Mouse (Mus musculus): ENCODE measurements at regions not wholly inside any gene's neighbourhood (a gene's known extent, or its start where the extent isn't known, plus 50 kb on each side); places are given as distances from the start of the nearest gene placed in this dataset.
A peak's percentile ranks its signal among the peaks of the same experiment; 100 is the strongest.

GRCm38 (mm10) chr1:137643508-137643907, 532.0 kb downstream of the Ptprc start:
- no peak for DNase-seq (ENCODE audit: low spot score in 2 of 2)

GRCm38 (mm10) chr1:137640848-137641247, 534.7 kb downstream of the Ptprc start:
- no peak for DNase-seq (ENCODE audit: low spot score in 2 of 2)

GRCm38 (mm10) chr1:137636947-137637346, 538.6 kb downstream of the Ptprc start:
- no peak for DNase-seq (ENCODE audit: low spot score in 2 of 2)

GRCm38 (mm10) chr1:137636321-137636944, 539.1 kb downstream of the Ptprc start:
- no peak for DNase-seq (ENCODE audit: low spot score in 2 of 2)

GRCm38 (mm10) chr1:137635781-137636180, 539.7 kb downstream of the Ptprc start:
- DNase-seq (ENCODE audit: low spot score in 2 of 2): no peak

GRCm38 (mm10) chr1:137631546-137631945, 544.0 kb downstream of the Ptprc start:
- DNase-seq (ENCODE audit: low spot score in 2 of 2): no peak

- no peak for DNase-seq (ENCODE audit: low spot score in 2 of 2)
Measured at GRCm38 (mm10) chr1:137620672-137621071, 554.8 kb downstream of the Ptprc start.

- peak; percentile 18 to 24 for DNase-seq (ENCODE audit: low spot score in 2 of 2)
Measured at GRCm38 (mm10) chr1:137618231-137618630, 557.3 kb downstream of the Ptprc start.

- peak; percentile 9 to 29 for DNase-seq (ENCODE audit: low spot score in 2 of 2)
Measured at GRCm38 (mm10) chr1:137617513-137617912, 558.0 kb downstream of the Ptprc start.

GRCm38 (mm10) chr1:137606716-137607115, 568.8 kb downstream of the Ptprc start:
- no peak for DNase-seq (ENCODE audit: low spot score in 2 of 2)

GRCm38 (mm10) chr1:137605890-137606663, 569.4 kb downstream of the Ptprc start:
- no peak for DNase-seq (ENCODE audit: low spot score in 2 of 2)

GRCm38 (mm10) chr1:137593732-137594131, 581.8 kb downstream of the Ptprc start:
- no peak for DNase-seq (ENCODE audit: low spot score in 2 of 2)

- DNase-seq (ENCODE audit: low spot score in 2 of 2): no peak
Measured at GRCm38 (mm10) chr1:137591891-137592290, 583.6 kb downstream of the Ptprc start.

GRCm38 (mm10) chr1:137591295-137591694, 584.2 kb downstream of the Ptprc start:
- DNase-seq (ENCODE audit: low spot score in 2 of 2): no peak

GRCm38 (mm10) chr1:137588304-137589300, 586.9 kb downstream of the Ptprc start:
- DNase-seq (ENCODE audit: low spot score in 2 of 2): peak in 1 of 2 experiments; percentile 11

GRCm38 (mm10) chr1:137587481-137588228, 587.9 kb downstream of the Ptprc start:
- no peak for DNase-seq (ENCODE audit: low spot score in 2 of 2)

GRCm38 (mm10) chr1:137584696-137585095, 590.8 kb downstream of the Ptprc start:
- DNase-seq (ENCODE audit: low spot score in 2 of 2): no peak

GRCm38 (mm10) chr1:137584104-137584675, 591.3 kb downstream of the Ptprc start:
- peak in 1 of 2 experiments; percentile 16 for DNase-seq (ENCODE audit: low spot score in 2 of 2)

GRCm38 (mm10) chr1:137577639-137578038, 597.9 kb downstream of the Ptprc start:
- no peak for DNase-seq (ENCODE audit: low spot score in 2 of 2)

GRCm38 (mm10) chr1:137576174-137576573, 599.3 kb downstream of the Ptprc start:
- no peak for DNase-seq (ENCODE audit: low spot score in 2 of 2)
